Mouse (Mus musculus) lung, embryonic 16.5 days (tissue): ENCODE results near the gene Aarsd1. TPM values are rescaled to one million over a fixed set of nuclear protein-coding genes. Genes with fewer than 3 reads are reported as not detected.
A peak's percentile ranks its signal among the peaks of the same experiment; 100 is the strongest.
"Not testable (repeated sequence)": the region's sequence is repeated elsewhere in the genome, so short reads cannot be mapped to it uniquely, and the experiment has no call there.

Experiments used
- ATAC-seq: fragments of 200-750 bp; cut with Nextera tagmentation; 2 replicates; pipeline ENCODE4 v1.8.0; 2017; ENCODE audit warnings: low read depth, mild to moderate bottlenecking, moderate library complexity
- H3K27ac ChIP-seq: fragments of 300-500 bp; sonication (generic); 2 replicates; pipeline ENCODE4 v1.5.1; 2014; ENCODE audit warnings: mild to moderate bottlenecking, control low read depth, low read length
- H3K27me3 ChIP-seq: fragments of 300-500 bp; sonication (generic); 2 replicates; pipeline ENCODE4 v1.6.1; 2014; ENCODE audit warnings: low read depth, low read length, mixed read lengths; ENCODE audit not compliant: control insufficient read depth, insufficient read depth
- H3K36me3 ChIP-seq: fragments of 300-500 bp; sonication (generic); 2 replicates; pipeline ENCODE4 v1.6.1; 2014; ENCODE audit warnings: low read length; ENCODE audit not compliant: control insufficient read depth, insufficient read depth
- H3K4me1 ChIP-seq: fragments of 300-500 bp; sonication (generic); replicated peaks from 2 replicates; pipeline ENCODE4 v1.6.1; 2014; ENCODE audit warnings: low read length, mixed read lengths; ENCODE audit not compliant: control insufficient read depth, insufficient read depth
- H3K4me2 ChIP-seq: fragments of 300-500 bp; sonication (generic); 2 replicates; pipeline ENCODE4 v1.6.1; 2014; ENCODE audit warnings: low read depth, low read length, control low read depth
- H3K4me3 ChIP-seq: fragments of 300-500 bp; sonication (generic); 2 replicates; pipeline ENCODE4 v1.5.1; 2014; ENCODE audit warnings: mild to moderate bottlenecking, low read length, control low read depth
- H3K9ac ChIP-seq: fragments of 300-500 bp; sonication (generic); 2 replicates; pipeline ENCODE4 v1.6.1; 2014; ENCODE audit warnings: low read length, control low read depth
- H3K9me3 ChIP-seq: fragments of 300-500 bp; sonication (generic); 2 replicates; pipeline ENCODE4 v1.6.1; 2016; ENCODE audit warnings: low read length; ENCODE audit not compliant: control insufficient read depth
- WGBS: fragments of 180-500 bp; shearing (Covaris S2); extraction: QIAGEN DNeasy Blood & Tissue Kit; methylation state at CpG from one replicate; pipeline ENCODE4 v1.1.7; 2014; 5-methylcytosine and 5-hydroxymethylcytosine counted together
- polyA plus RNA-seq: library from polyadenylated mRNA; unstranded; fragments of >200 nt; fragmentation: Nextera tagmentation; extraction: Ambion mirVana; gene quantifications from 2 replicates; pipeline ENCODE4 v1.2.1, GENCODE M21; 2015

Gene Aarsd1
- polyA plus RNA-seq, 1 experiment from 2014 or later = 67.2 TPM

- WGBS = 33% methylated on average over 3 of the region's 3 CpGs
- Histone ChIP-seq H3K4me3 (no peak overlapping the region), H3K36me3 (no peaks in the 10 kb centered on the region), H3K4me2 (no peak overlapping the region), H3K27ac (no peak overlapping the region), H3K27me3 (no peaks in the 10 kb centered on the region), H3K9ac (no peak overlapping the region), H3K4me1 (peaks cover 6% of the 10 kb centered on the region), H3K9me3 (no peaks in the 10 kb centered on the region)
- no peak for ATAC-seq
Measured at GRCm38 (mm10) chr11:101419610-101420009, 2.2 kb upstream of the Aarsd1 start.

DNA sequence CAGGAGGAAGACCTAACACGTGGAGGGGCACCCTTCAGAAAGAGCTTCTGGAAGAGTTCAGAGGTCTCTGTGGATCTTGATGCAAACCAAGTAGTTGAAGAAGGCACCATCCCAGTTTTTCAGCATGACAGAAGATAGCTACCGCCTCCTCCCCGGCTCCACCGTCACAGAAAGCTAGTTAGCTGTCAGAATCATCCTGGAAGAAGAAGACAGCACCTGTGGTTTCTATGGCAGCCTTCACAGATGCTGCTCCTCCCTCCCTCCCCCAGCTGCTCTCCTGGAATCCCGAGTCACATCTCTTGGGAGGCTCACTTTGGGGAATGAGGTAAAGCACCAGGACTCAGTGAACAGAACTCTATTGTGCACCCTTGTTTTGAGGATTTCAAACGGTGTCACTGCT is 1.6 kb upstream of the Aarsd1 start:
- Histone ChIP-seq H3K4me1 (peaks cover 6% of the 10 kb centered on the region), H3K27ac (no peak overlapping the region), H3K27me3 (no peaks in the 10 kb centered on the region), H3K9ac (no peak overlapping the region), H3K4me3 (no peak overlapping the region), H3K9me3 (no peaks in the 10 kb centered on the region), H3K36me3 (no peaks in the 10 kb centered on the region), H3K4me2 (no peak overlapping the region)
- 58% methylated on average over 6 of the region's 6 CpGs for WGBS
- no peak for ATAC-seq

GRCm38 (mm10) chr11:101416433-101417100 is 848 bp downstream of the Aarsd1 start:
- H3K4me2 ChIP-seq = peak overlapping the region; percentile 82
- ATAC-seq = peak; percentile 8; the same call in 1 of the 2 replicates
- 0 out of 2 replicates have a peak overlapping the region, but pooled peaks have one; percentile 4 for H3K27ac ChIP-seq
- H3K4me1 ChIP-seq = peaks cover 6% of the 10 kb centered on the region
- H3K27me3 ChIP-seq = no peaks in the 10 kb centered on the region
- peak overlapping the region; percentile 86 for H3K9ac ChIP-seq
- peak overlapping the region; percentile 66 for H3K4me3 ChIP-seq
- under 1% methylated on average over 11 of the region's 11 CpGs for WGBS
- peaks cover 10% of the 10 kb centered on the region for H3K36me3 ChIP-seq
- H3K9me3 ChIP-seq = no peaks in the 10 kb centered on the region

GRCm38 (mm10) chr11:101415306-101415705 is 2.1 kb downstream of the Aarsd1 start:
- ATAC-seq = no peak
- Histone ChIP-seq H3K27me3 (no peaks in the 10 kb centered on the region), H3K4me1 (peaks cover 6% of the 10 kb centered on the region), H3K27ac (no peak overlapping the region), H3K4me2 (no peak overlapping the region), H3K36me3 (peaks cover 18% of the 10 kb centered on the region), H3K9ac (no peak overlapping the region), H3K4me3 (no peak overlapping the region), H3K9me3 (no peaks in the 10 kb centered on the region)
- WGBS = 88% methylated on average over 2 of the region's 2 CpGs

DNA sequence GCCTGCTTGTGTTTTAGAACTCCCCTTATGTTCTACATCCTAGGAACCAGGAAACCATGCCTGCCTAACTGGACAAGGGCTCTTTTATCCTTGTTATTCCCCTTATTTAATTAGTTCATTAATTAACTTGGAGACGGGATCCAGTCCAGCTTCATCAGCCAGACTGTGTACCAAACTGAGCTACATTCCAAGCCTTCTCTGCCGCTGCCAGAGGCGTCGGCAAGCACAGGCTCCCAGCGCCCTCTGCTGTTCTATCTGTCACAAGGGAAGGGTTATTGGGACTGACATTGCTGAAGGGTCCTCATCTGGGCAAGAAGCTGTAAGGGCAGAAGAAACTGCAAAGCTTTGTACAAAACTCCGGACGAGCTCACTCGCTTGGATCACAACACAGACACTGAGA is 22.3 kb downstream of the Aarsd1 start:
- peak; percentile 75 for ATAC-seq
- H3K27ac ChIP-seq = no peak overlapping the region
- no peak overlapping the region for H3K9ac ChIP-seq
- no peak overlapping the region for H3K4me2 ChIP-seq
- H3K27me3 ChIP-seq = no peaks in the 10 kb centered on the region
- WGBS = 0% methylated on average over 8 of the region's 8 CpGs
- H3K9me3 ChIP-seq = no peaks in the 10 kb centered on the region
- no peaks in the 10 kb centered on the region for H3K4me1 ChIP-seq
- no peak overlapping the region for H3K4me3 ChIP-seq
- no peaks in the 10 kb centered on the region for H3K36me3 ChIP-seq

DNA sequence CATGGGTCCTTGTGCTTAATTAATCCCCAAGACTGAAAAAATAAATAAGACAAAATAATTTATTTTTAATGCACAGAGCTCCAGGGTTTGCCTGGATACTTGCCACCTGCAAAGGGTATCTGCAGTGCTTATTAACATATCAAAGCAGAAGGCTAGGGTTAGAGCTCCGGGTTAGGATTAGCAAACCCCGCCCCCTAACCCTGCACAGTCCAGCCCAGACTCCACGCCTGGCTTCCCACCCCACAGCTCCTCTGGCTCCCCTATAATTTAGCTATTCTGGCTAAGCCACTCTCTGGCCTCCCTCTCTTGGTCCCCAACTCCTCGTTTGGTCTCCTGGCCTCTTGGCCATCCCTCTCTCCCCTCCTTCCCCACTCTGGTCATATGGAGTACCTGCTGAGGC is 35.6 kb downstream of the Aarsd1 start:
- no peak overlapping the region for H3K9ac ChIP-seq
- H3K4me2 ChIP-seq = no peak overlapping the region
- no peak overlapping the region for H3K27ac ChIP-seq
- WGBS = 24% methylated on average over 4 of the region's 4 CpGs
- H3K9me3 ChIP-seq = no peaks in the 10 kb centered on the region
- no peaks in the 10 kb centered on the region for H3K4me1 ChIP-seq
- H3K36me3 ChIP-seq = no peaks in the 10 kb centered on the region
- no peaks in the 10 kb centered on the region for H3K27me3 ChIP-seq
- no peak overlapping the region for H3K4me3 ChIP-seq
- no peak for ATAC-seq

GRCm38 (mm10) chr11:101378926-101379325 is 38.5 kb downstream of the Aarsd1 start:
- no peak overlapping the region for H3K27ac ChIP-seq
- no peak overlapping the region for H3K4me3 ChIP-seq
- no peak overlapping the region for H3K9ac ChIP-seq
- H3K4me1 ChIP-seq = no peaks in the 10 kb centered on the region
- no peaks in the 10 kb centered on the region for H3K36me3 ChIP-seq
- 78% methylated on average over 6 of the region's 6 CpGs for WGBS
- H3K4me2 ChIP-seq = no peak overlapping the region
- no peak for ATAC-seq
- no peaks in the 10 kb centered on the region for H3K27me3 ChIP-seq
- H3K9me3 ChIP-seq = no peaks in the 10 kb centered on the region

- H3K9ac ChIP-seq, H3K27me3 ChIP-seq, H3K36me3 ChIP-seq, ATAC-seq, H3K4me1 ChIP-seq, H3K4me3 ChIP-seq, H3K9me3 ChIP-seq, H3K27ac ChIP-seq, H3K4me2 ChIP-seq: not testable (repeated sequence)
- 92% methylated on average over 8 of the region's 8 CpGs for WGBS
Measured at GRCm38 (mm10) chr11:101378196-101378595, 39.2 kb downstream of the Aarsd1 start.

GRCm38 (mm10) chr11:101374421-101374938 is 42.9 kb downstream of the Aarsd1 start:
- Histone ChIP-seq H3K36me3 (no peaks in the 10 kb centered on the region), H3K4me3 (no peak overlapping the region), H3K4me1 (no peaks in the 10 kb centered on the region), H3K27me3 (no peaks in the 10 kb centered on the region), H3K4me2 (no peak overlapping the region), H3K9ac (no peak overlapping the region), H3K9me3 (no peaks in the 10 kb centered on the region), H3K27ac (no peak overlapping the region)
- no peak for ATAC-seq
- WGBS = 63% methylated on average over 7 of the region's 7 CpGs
